Mouse (Mus musculus) testis, adult 2 months (tissue): ENCODE data around the gene Abr. TPM values are rescaled to one million over a fixed set of nuclear protein-coding genes. Genes with fewer than 3 reads are reported as not detected.

Source experiments
- H3K27ac ChIP-seq: fragments of 200-500 bp; 2 replicates; pipeline ENCODE4 v1.5.1; 2012; ENCODE audit warnings: low read depth, low read length; ENCODE audit not compliant: control insufficient read depth, insufficient read depth
- H3K27me3 ChIP-seq: fragments of 200-500 bp; 2 replicates; pipeline ENCODE4 v1.6.1; 2012; ENCODE audit warnings: mild to moderate bottlenecking, low read length, moderate library complexity; ENCODE audit not compliant: control insufficient read depth, insufficient read depth
- H3K36me3 ChIP-seq: fragments of 200-500 bp; 2 replicates; pipeline ENCODE4 v1.6.1; 2012; ENCODE audit warnings: mild to moderate bottlenecking, low read length; ENCODE audit not compliant: control insufficient read depth, insufficient read depth
- H3K4me1 ChIP-seq: fragments of 200-500 bp; 2 replicates; pipeline ENCODE4 v1.6.1; 2012; ENCODE audit warnings: low read length; ENCODE audit not compliant: control insufficient read depth, insufficient read depth
- H3K4me3 ChIP-seq: fragments of 200-500 bp; 2 replicates; pipeline ENCODE4 v1.5.1; 2012; ENCODE audit warnings: low read depth, mild to moderate bottlenecking, low read length, moderate library complexity, mixed read lengths; ENCODE audit not compliant: control insufficient read depth
- CTCF ChIP-seq: fragments of 200-500 bp; IDR thresholded peaks from 2 replicates; pipeline ENCODE4 v1.5.1; 2012; ENCODE audit warnings: low read depth, mild to moderate bottlenecking, inconsistent platforms, low read length, moderate library complexity; ENCODE audit not compliant: control insufficient read depth, insufficient read depth, insufficient replicate concordance
- POLR2A ChIP-seq: fragments of 200-500 bp; IDR thresholded peaks from 2 replicates; pipeline ENCODE4 v1.6.1; 2012; ENCODE audit warnings: low read depth, mild to moderate bottlenecking, inconsistent platforms, low read length, moderate library complexity; ENCODE audit not compliant: control insufficient read depth
- polyA plus RNA-seq: library from polyadenylated mRNA; depleted of rRNA; stranded (reverse); fragments of >200 nt; gene quantifications from 2 replicates; pipeline ENCODE4 v1.2.3, GENCODE M21; 2012

The Abr gene
- polyA plus RNA-seq, 1 experiment = 6.6 TPM

GRCm38 (mm10) chr11:76623206-76623961 is 1.3 kb upstream of the Abr start:
- TF ChIP-seq CTCF = no peak
- no peak for TF ChIP-seq POLR2A
- no peaks in the 10 kb centered on the region for H3K27me3 ChIP-seq
- H3K4me3 ChIP-seq = peak overlapping the region; percentile 73
- no peaks in the 10 kb centered on the region for H3K36me3 ChIP-seq
- peaks cover 18% of the 10 kb centered on the region for H3K4me1 ChIP-seq
- H3K27ac ChIP-seq = no peak overlapping the region

GRCm38 (mm10) chr11:76622566-76623205 is 572 bp upstream of the Abr start:
- no peak for TF ChIP-seq POLR2A
- TF ChIP-seq CTCF = no peak
- Histone ChIP-seq H3K27ac (no peak overlapping the region), H3K36me3 (no peaks in the 10 kb centered on the region), H3K4me1 (peaks cover 18% of the 10 kb centered on the region), H3K27me3 (no peaks in the 10 kb centered on the region), H3K4me3 (peak overlapping the region; percentile 73)

GRCm38 (mm10) chr11:76618134-76618533 is 4.0 kb downstream of the Abr start:
- TF ChIP-seq POLR2A (no peak), CTCF (no peak)
- H3K36me3 ChIP-seq = no peaks in the 10 kb centered on the region
- no peak overlapping the region for H3K27ac ChIP-seq
- no peak overlapping the region for H3K4me3 ChIP-seq
- H3K27me3 ChIP-seq = no peaks in the 10 kb centered on the region
- H3K4me1 ChIP-seq = peaks cover 11% of the 10 kb centered on the region

- Histone ChIP-seq H3K4me1 (peaks cover 9% of the 10 kb centered on the region), H3K27ac (no peak overlapping the region), H3K36me3 (no peaks in the 10 kb centered on the region), H3K4me3 (no peak overlapping the region), H3K27me3 (no peaks in the 10 kb centered on the region)
- TF ChIP-seq CTCF = no peak
- no peak for TF ChIP-seq POLR2A
Measured at GRCm38 (mm10) chr11:76614246-76614645, 7.9 kb downstream of the Abr start.

- no peaks in the 10 kb centered on the region for H3K36me3 ChIP-seq
- H3K27me3 ChIP-seq = no peaks in the 10 kb centered on the region
- H3K4me3 ChIP-seq = peak overlapping the region; percentile 79
- H3K4me1 ChIP-seq = peaks cover 9% of the 10 kb centered on the region
- TF ChIP-seq CTCF = no peak
- no peak for TF ChIP-seq POLR2A
- no peak overlapping the region for H3K27ac ChIP-seq
Measured at GRCm38 (mm10) chr11:76612638-76613104, 9.4 kb downstream of the Abr start.

GRCm38 (mm10) chr11:76610948-76611347 is 11.2 kb downstream of the Abr start:
- Histone ChIP-seq H3K4me1 (peaks cover 9% of the 10 kb centered on the region), H3K27me3 (no peaks in the 10 kb centered on the region)
- TF ChIP-seq POLR2A (no peak), CTCF (no peak)

GRCm38 (mm10) chr11:76606521-76606920 is 15.6 kb downstream of the Abr start:
- Histone ChIP-seq H3K27ac (no peak overlapping the region), H3K36me3 (no peaks in the 10 kb centered on the region), H3K4me3 (no peak overlapping the region), H3K4me1 (no peaks in the 10 kb centered on the region), H3K27me3 (no peaks in the 10 kb centered on the region)
- TF ChIP-seq CTCF = no peak
- TF ChIP-seq POLR2A = no peak

More at GRCm38 (mm10) chr11:76610948-76611347, 11.2 kb downstream of the Abr start:
- no peaks in the 10 kb centered on the region for H3K36me3 ChIP-seq
- no peak overlapping the region for H3K4me3 ChIP-seq
- H3K27ac ChIP-seq = no peak overlapping the region
